Mouse (Mus musculus) ovary, postnatal 10 days (tissue): ENCODE results near the gene Cacng6.
"Not testable (repeated sequence)": the region's sequence is repeated elsewhere in the genome, so short reads cannot be mapped to it uniquely, and the experiment has no call there.

Source experiments
- DNase-seq: peaks from one replicate; pipeline ENCODE4 v3.0.0; 2022; ENCODE audit warnings: low spot score

Cacng6 gene

GRCm38 (mm10) chr7:3423895-3424294, at the start of gene Cacng6:
Cacng6 (plus strand) TSS chr7:3424195.
- no peak for DNase-seq

GRCm38 (mm10) chr7:3376831-3377230, 47.2 kb upstream of the Cacng6 start:
- no peak for DNase-seq

- DNase-seq, result no peak
Measured at GRCm38 (mm10) chr7:3382123-3382522, 41.9 kb upstream of the Cacng6 start.

DNA sequence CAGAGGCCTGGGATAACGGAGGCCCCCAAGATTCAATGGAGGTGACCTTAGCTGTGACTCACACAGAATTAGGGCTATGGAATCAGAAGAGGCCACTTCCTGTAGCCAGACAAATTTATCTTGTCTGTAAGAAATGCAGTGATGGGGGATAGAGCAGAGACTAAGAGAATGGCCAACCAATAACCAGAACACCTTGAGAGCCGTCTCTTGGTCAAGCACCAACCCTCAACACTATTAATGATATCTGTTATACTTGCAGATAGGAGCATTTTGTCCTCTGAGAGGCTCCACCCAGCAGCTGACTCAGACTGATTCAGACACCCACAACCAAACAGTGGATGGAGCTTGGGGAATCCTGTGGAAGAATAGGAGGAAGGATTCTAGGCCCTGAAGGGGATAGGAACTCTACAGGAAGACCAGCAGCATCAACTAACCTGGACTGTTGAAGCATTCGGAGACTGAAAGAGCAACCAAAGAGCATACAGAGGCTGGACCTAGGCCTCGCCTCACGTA, 39.1 kb upstream of the Cacng6 start:
- no peak for DNase-seq

DNA sequence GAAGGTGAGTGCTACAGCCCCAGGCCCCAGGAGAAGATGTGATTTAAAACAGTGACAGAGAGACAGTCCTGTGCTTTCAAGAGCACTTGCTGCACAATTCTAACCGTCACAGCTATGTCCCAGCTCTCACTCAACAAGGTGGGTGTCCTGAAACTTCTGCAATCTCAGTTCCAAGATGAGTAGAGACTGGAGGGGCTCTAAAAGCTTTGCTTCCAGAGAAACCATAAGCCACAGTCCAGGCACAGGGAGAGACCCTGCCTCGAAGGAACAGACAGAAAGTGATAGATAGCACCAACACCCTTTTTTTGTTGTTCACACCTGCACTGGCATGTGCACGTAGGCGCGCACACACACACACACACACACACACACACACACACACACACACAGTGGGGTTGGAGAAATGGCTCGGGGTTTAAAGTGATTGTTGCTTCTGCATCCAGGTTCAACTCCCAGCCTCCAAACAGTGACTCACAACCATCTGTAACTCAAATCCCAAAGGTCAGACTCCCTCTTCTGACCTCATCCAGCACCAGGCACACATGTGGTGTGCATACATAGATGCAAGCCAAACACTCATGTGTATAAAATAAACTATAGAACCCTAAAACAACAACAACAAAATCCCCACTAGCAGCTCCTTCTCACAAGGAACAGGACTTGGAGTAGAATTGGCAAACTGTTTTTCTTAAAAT, 37.8 kb upstream of the Cacng6 start:
- no peak for DNase-seq

- DNase-seq, result no peak
Measured at GRCm38 (mm10) chr7:3387761-3388160, 36.2 kb upstream of the Cacng6 start.

DNA sequence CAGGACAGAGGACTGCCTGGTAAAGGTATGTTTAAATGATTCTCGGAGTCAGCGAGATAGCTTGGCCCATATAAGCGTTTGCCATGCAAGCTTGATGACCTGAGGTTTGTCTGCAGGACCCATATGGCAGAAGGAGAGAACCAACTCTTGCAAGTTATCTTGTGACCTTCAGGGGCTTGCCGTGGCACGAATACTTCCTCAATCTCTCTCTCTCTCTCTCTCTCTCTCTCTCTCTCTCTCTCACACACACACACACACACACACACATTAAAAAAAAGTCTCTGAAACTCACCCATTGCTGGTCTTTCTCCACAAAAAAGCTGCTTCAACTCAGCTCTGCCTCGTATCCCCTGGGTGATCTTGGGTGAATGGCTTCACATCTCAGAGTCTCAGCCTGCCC, 35.1 kb upstream of the Cacng6 start:
- DNase-seq, result no peak

GRCm38 (mm10) chr7:3389444-3390412, 34.3 kb upstream of the Cacng6 start:
- no peak for DNase-seq

- DNase-seq, result no peak
Measured at GRCm38 (mm10) chr7:3390413-3391080, 33.4 kb upstream of the Cacng6 start, which contains the start of gene Cacng8. Cacng8 (plus strand) TSS chr7:3390683.

DNA sequence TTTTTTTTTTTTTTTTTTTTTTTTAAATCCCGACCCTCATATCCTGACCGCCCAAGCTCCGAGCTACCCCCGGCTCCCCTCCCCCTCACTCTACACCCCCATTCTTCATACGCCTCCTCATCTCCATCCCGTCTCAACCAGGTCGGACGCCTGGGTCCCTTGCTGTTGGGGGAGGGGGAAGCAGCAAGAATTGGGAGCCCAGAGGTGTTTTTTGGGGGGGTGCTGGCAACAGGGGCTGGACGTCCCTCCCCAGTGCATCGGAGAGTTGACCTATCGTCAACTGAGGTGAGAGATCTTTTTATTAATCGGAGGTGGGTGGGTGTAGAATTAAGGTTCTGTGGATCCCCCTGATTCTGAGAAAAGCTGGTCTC, 32.9 kb upstream of the Cacng6 start:
- no peak for DNase-seq

- DNase-seq, result no peak
Measured at GRCm38 (mm10) chr7:3391809-3392208, 32.2 kb upstream of the Cacng6 start.

DNA sequence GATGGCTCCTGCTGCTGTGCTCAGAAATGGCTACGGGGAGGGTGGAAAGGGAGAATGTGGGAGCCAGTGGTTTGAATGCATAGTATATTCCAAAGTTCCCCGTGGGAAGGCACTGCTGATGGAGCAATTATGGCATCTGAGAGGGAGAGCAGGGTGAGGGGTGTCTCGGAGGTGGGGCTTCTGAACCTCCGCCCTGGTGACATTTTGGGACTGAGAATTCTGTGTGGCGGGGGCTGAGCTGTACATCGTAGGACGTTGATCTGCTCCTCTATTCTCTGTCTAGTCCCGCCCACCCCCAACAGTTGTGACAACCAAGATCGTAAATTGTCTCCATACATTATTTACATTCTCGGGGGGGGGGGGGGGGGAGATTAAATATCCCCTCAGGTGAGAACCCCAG, 26.6 kb upstream of the Cacng6 start:
- no peak for DNase-seq

DNA sequence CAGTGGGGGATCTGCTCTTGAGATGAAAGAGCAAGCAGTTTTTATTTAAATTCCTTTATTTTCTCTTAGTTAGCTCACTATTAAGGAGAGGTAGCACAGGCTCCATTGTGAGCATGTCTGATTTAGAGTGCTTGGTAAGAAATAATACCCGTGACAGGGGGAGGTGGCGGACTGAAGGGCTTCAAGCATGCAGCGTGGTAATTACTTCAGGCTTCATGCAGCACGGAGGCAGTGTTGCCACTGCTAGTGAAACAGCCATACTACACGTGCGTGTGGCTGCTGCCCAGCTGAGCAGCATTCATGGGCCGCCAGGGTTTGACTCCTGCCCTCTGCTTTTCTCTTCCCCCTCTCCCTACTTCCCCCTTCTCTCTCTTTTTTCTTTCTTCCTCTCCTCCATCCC, 26.2 kb upstream of the Cacng6 start:
- DNase-seq, result no peak

- not testable (repeated sequence) for DNase-seq
Measured at GRCm38 (mm10) chr7:3398363-3398762, 25.6 kb upstream of the Cacng6 start.

DNA sequence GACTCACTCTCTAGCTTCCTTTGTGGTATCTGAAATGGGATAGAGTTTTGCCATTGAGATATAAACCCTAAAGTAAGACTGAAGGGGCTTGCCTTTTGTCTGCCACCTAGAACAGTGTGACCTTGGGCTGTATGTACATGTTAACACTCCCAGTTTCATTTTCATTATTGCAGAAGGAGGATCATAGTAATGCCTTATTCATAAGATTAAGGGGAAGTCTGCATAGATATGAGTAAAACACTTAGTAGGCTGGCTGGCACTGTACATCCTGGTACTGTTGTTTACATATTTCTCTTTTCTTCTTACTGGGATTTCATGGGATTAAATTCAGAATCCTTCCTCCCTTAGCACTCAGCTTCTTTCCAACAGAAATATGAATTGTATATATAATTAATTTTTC, 24.1 kb upstream of the Cacng6 start:
- DNase-seq, result no peak

DNA sequence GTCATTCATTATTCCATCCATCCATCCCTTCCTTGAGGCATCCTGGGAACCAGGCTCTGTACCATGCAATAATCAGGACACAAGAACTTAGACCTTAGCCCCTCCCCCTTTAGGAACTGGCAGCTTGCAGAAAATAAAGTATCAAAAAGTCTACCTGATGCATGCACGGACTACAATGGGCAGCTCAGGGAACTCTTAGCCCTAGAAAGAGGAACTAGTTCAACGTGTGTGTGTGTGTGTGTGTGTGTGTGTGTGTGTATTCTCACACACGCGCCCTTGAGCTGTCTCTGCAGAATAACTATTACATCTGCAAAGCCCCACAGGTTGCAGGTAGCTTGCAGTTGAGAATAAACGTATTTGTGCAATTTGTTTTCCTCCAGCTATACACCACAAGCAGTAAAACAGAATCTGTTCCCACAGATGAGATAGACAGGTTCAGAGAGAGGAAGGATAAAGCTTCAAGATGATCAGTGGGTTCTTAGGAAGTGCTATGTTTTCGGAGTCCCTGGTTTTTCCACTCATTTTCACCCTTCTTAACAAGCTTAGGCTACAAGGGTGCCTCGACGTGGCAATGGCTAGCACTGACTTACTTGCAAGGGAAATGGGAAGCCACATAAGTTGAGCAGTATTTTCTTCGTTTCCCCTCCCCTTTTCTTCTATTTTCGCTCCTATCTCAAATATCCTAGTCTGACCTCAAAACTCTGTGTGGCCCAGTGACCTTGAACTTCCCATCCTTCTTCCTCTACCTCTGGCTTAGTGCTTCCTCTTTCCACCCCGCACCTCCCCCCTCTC, 14.1 kb upstream of the Cacng6 start:
- no peak for DNase-seq

- DNase-seq, result no peak
Measured at GRCm38 (mm10) chr7:3411160-3411941, 12.6 kb upstream of the Cacng6 start.

GRCm38 (mm10) chr7:3412036-3412435, 12.0 kb upstream of the Cacng6 start:
- no peak for DNase-seq

DNA sequence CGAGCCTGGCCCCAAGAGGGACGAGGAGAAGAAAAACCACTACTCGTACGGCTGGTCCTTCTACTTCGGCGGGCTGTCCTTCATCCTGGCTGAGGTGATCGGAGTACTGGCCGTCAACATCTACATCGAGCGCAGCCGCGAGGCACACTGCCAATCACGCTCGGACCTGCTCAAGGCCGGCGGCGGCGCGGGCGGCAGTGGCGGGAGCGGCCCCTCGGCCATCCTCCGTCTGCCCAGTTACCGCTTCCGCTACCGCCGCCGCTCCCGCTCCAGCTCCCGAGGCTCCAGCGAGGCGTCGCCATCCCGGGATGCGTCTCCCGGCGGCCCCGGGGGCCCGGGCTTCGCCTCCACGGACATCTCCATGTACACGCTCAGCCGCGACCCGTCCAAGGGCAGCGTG, 9.1 kb upstream of the Cacng6 start:
- DNase-seq, result peak; percentile 21

GRCm38 (mm10) chr7:3415378-3415777, 8.6 kb upstream of the Cacng6 start:
- DNase-seq, result no peak

DNA sequence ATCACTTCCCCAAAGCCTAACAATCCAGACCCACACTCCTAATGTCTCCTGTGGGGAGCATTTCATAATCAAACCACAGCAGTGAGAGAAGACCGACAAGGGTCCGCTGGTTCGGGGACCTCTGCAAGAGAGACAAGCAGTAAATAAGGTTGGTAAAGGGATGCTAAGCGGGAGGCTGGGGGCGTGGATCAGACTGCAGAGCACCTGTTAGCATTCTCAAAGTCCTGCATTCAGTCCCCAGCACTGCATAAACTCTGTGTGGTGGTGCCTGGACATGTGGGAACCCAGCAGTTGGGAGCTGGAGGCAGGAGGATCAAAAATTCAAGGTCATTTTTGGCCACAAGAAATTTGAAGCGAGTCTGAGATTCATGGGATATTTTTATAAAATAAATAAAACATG, 4.1 kb upstream of the Cacng6 start:
- no peak for DNase-seq
